Mouse (Mus musculus) limb, embryonic 14.5 days (tissue): ENCODE results near the gene Prss2. TPM values are rescaled to one million over a fixed set of nuclear protein-coding genes. Genes with fewer than 3 reads are reported as not detected.

Experiments
- ATAC-seq: fragments of 200-750 bp; cut with Nextera tagmentation; 2 replicates; pipeline ENCODE4 v1.8.0; 2017; ENCODE audit warnings: low read depth, moderate number of reproducible peaks, moderate TSS enrichment; ENCODE audit not compliant: low FRiP score
- DNase-seq: peaks from one replicate; pipeline ENCODE4 v3.0.0-alpha.2; 2015; ENCODE audit warnings: low spot score
- H3K27ac ChIP-seq: fragments of 300-500 bp; sonication (generic); replicated peaks from 2 replicates; pipeline ENCODE4 v1.5.1; 2014; ENCODE audit warnings: low read depth, mild to moderate bottlenecking, low read length, moderate library complexity, mixed read lengths
- H3K27me3 ChIP-seq: fragments of 300-500 bp; sonication (generic); 2 replicates; pipeline ENCODE4 v1.6.1; 2014; ENCODE audit warnings: low read length, mixed read lengths; ENCODE audit not compliant: control insufficient read depth, insufficient read depth
- H3K36me3 ChIP-seq: fragments of 300-500 bp; sonication (generic); 2 replicates; pipeline ENCODE4 v1.6.1; 2014; ENCODE audit warnings: mild to moderate bottlenecking, low read length, moderate library complexity, mixed read lengths; ENCODE audit not compliant: control insufficient read depth, insufficient read depth
- H3K4me1 ChIP-seq: fragments of 300-500 bp; sonication (generic); 2 replicates; pipeline ENCODE4 v1.6.1; 2014; ENCODE audit warnings: antibody characterized with exemption, low read length, mixed read lengths; ENCODE audit not compliant: control insufficient read depth, insufficient read depth
- H3K4me2 ChIP-seq: fragments of 300-500 bp; sonication (generic); replicated peaks from 2 replicates; pipeline ENCODE4 v1.6.1; 2014; ENCODE audit warnings: low read depth, mild to moderate bottlenecking, low read length, moderate library complexity; ENCODE audit not compliant: severe bottlenecking
- H3K4me3 ChIP-seq: fragments of 300-500 bp; sonication (generic); replicated peaks from 2 replicates; pipeline ENCODE4 v1.5.1; 2014; ENCODE audit warnings: low read length
- H3K9ac ChIP-seq: fragments of 300-500 bp; sonication (generic); 2 replicates; pipeline ENCODE4 v1.6.1; 2014; ENCODE audit warnings: mild to moderate bottlenecking, low read depth, low read length, moderate library complexity; ENCODE audit not compliant: severe bottlenecking
- H3K9me3 ChIP-seq: fragments of 300-500 bp; sonication (generic); 2 replicates; pipeline ENCODE4 v1.6.1; 2016; ENCODE audit warnings: low read length; ENCODE audit not compliant: control insufficient read depth
- POLR2A ChIP-seq: fragments of 200-500 bp; IDR thresholded peaks from 2 replicates; pipeline ENCODE4 v1.8.0; 2012; ENCODE audit warnings: inconsistent platforms, mild to moderate bottlenecking, moderate library complexity, borderline replicate concordance; ENCODE audit not compliant: insufficient read depth, insufficient read length; ENCODE audit errors: extremely low read depth
- WGBS: fragments of 180-500 bp; shearing (Covaris S2); extraction: QIAGEN DNeasy Blood & Tissue Kit; methylation state at CpG from one replicate; pipeline ENCODE4 v1.1.7; 2014; 5-methylcytosine and 5-hydroxymethylcytosine counted together
- polyA plus RNA-seq, 2 experiments: library from polyadenylated mRNA; depleted of rRNA in 1 of 2; stranded (reverse) in 1 of 2; unstranded in 1 of 2; fragments of >200 nt; fragmentation: Nextera tagmentation in 1 of 2; extraction: Ambion mirVana in 1 of 2; gene quantifications; 2 replicates each; pipeline versions ENCODE4 v1.2.1 to v1.2.3; 2012 to 2014

Gene Prss2
- polyA plus RNA-seq, 2 experiments, result 0.08 TPM; not detected in 1

DNA sequence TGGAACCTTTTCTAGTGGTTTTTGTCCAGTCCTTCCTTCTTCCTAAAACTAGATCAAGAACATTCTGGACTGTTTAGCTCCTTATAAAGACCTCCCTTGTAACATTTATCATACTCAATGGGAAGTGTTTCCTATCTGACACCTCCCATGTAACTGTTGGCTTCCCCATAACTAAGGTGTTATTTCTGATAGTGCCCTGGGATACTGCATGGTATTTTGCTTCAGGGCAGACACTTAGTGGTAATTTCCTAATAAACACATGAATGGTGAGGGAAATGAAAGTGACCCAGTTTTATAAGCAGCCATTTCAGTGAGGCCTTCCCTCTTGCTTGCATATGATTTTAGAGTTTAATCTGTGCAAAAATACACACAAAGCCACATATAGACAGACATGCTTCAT lies 19.2 kb downstream of the Prss2 start:
- no peaks in the 10 kb centered on the region for H3K9me3 ChIP-seq
- H3K9ac ChIP-seq, result no peak overlapping the region
- ATAC-seq, result no peak
- H3K4me2 ChIP-seq, result no peak overlapping the region
- no peak overlapping the region for H3K27ac ChIP-seq
- 0 out of 2 replicates have a peak, but pooled peaks cover 5% of the 10 kb centered on the region for H3K27me3 ChIP-seq
- no peak for DNase-seq
- no peaks in the 10 kb centered on the region for H3K4me1 ChIP-seq
- TF ChIP-seq POLR2A, result no peak
- no peak overlapping the region for H3K4me3 ChIP-seq
- H3K36me3 ChIP-seq, result no peaks in the 10 kb centered on the region

DNA sequence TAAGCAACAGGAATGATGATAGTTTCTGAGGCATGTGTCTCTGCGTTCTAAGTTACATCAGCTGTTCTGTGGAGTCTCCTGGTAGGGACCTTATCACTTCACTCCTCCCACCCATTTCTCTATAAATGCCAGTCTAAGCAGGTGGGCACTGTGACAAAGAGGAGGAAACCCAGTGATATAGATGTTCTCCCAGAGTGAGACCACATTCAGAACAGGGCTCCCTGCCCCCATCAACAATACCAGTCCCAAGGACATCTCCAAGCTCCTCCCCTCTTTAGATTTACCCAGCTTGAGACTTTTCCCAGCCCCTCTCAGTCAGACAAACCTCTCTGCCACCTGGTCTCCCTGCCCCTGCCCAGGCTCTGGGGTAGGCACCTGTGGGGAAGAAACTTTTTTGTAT lies 20.2 kb downstream of the Prss2 start:
- no peak for TF ChIP-seq POLR2A
- Histone ChIP-seq H3K9ac (no peak overlapping the region), H3K4me2 (no peak overlapping the region), H3K27me3 (0 out of 2 replicates have a peak, but pooled peaks cover 5% of the 10 kb centered on the region), H3K4me3 (no peak overlapping the region), H3K4me1 (no peaks in the 10 kb centered on the region), H3K36me3 (no peaks in the 10 kb centered on the region), H3K27ac (no peak overlapping the region), H3K9me3 (no peaks in the 10 kb centered on the region)
- no peak for DNase-seq
- WGBS, result 79% methylated on average over 1 of the region's 1 CpGs
- no peak for ATAC-seq

DNA sequence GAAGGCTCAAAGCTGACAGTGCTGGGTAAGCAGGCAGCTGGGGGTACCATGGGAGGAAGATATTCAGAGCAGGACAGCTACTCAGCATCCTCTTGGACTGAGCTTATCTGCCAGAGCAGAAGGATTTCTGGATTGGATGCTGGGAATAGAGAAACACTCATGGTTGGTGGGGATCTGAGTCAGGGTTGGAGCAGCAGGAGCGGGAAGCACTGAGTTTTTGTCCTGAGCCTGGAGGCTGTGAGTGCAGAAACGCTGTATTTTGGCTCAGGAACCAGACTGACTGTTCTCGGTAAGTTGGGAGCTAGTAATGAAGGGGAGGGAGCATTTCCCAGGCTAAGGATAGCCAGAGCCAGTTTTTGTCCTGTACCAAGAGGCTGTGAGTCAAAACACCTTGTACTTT lies 21.4 kb downstream of the Prss2 start:
- H3K27ac ChIP-seq, result no peak overlapping the region
- no peak for TF ChIP-seq POLR2A
- H3K36me3 ChIP-seq, result no peaks in the 10 kb centered on the region
- WGBS, result 14% methylated on average over 3 of the region's 3 CpGs
- H3K4me2 ChIP-seq, result peak overlapping the region; percentile 50
- H3K4me3 ChIP-seq, result no peak overlapping the region
- H3K27me3 ChIP-seq, result 0 out of 2 replicates have a peak, but pooled peaks cover 5% of the 10 kb centered on the region
- H3K9me3 ChIP-seq, result no peaks in the 10 kb centered on the region
- H3K9ac ChIP-seq, result no peak overlapping the region
- no peak for DNase-seq
- ATAC-seq, result no peak
- H3K4me1 ChIP-seq, result no peaks in the 10 kb centered on the region

DNA sequence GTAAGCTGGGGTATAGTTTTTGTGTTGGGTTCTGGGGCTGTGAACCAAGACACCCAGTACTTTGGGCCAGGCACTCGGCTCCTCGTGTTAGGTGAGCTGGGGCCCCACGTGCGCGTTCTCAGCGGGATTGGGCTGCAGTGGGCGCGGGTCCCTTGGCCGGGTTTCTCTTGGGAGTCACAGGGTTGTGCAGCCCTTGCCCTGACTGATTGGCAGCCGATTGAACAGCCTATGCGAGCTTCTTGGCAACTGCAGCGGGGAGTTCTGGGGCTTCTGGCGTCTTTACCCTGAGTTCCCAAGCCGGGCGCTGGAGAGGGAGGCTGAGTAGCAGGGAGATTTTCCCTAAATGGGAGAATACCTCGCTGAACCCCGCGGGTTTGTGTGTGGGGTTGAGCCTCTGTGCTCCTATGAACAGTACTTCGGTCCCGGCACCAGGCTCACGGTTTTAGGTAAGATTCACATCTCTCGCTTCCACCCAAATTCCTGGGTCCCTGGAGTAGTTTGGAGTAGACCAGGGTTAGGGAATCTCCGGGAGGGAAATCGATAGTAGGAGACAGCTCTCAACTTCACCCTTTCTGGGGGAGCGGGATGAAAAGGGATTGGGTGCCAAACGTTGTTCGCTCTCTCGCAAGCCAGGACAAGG lies 21.9 kb downstream of the Prss2 start:
- DNase-seq (no peak), ATAC-seq (no peak)
- Histone ChIP-seq H3K4me3 (peak overlapping the region; percentile 24), H3K4me2 (peak overlapping the region; percentile 50), H3K27ac (no peak overlapping the region), H3K9me3 (no peaks in the 10 kb centered on the region), H3K27me3 (0 out of 2 replicates have a peak, but pooled peaks cover 5% of the 10 kb centered on the region), H3K4me1 (no peaks in the 10 kb centered on the region), H3K36me3 (no peaks in the 10 kb centered on the region), H3K9ac (peak overlapping the region; percentile 38; the same call in 1 of the 2 replicates)
- whole genome bisulfite sequencing, result 5% methylated on average over 28 of the region's 28 CpGs
- TF ChIP-seq POLR2A, result no peak

DNA sequence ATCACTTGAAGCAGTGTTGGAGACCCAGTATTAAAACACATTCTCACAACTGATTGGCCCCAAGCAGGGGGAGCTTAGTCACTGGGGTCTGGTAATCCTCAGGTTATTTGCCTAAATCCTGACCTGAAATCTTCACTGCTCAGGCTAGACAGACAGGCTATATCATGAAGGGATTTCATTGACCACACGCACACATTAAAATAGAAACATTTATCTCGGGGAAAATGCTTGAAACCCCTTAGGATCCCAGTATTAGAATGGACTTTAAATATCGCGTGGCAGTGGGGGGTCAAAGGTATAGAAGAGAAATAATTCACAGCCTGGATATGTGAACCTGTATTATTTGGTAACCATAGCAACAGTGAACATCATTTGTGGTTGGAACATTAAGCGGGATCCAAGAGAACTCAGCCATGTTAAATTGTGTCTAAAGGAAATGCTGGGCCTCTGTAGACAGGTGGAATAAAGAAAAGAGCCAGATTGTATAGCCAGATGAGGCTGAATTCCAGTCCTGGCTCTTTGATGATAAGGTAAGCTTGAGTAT lies 22.9 kb downstream of the Prss2 start:
- ATAC-seq, result no peak
- Histone ChIP-seq H3K9ac (no peak overlapping the region), H3K4me3 (no peak overlapping the region), H3K4me2 (no peak overlapping the region), H3K4me1 (no peaks in the 10 kb centered on the region), H3K9me3 (no peaks in the 10 kb centered on the region), H3K27me3 (0 out of 2 replicates have a peak, but pooled peaks cover 5% of the 10 kb centered on the region), H3K27ac (no peak overlapping the region), H3K36me3 (no peaks in the 10 kb centered on the region)
- no peak for DNase-seq
- TF ChIP-seq POLR2A, result no peak
- 78% methylated on average over 5 of the region's 5 CpGs for WGBS
